Comparison of ENCODE assay signal across 9 mouse cellular contexts in genomic region chrX:52775973-52776372, GRCm38 (mm10). TPM values are rescaled to one million over a fixed set of nuclear protein-coding genes. Genes with fewer than 3 reads are reported as not detected.
DNase-seq lines count a peak whose midpoint lies in the region; TF ChIP-seq lines count a peak whose summit lies in the region.
"Had no signal": no experiment of that assay in that cellular context is flagged by ENCODE, and none has a peak within 500 bp of the region (broad histone marks: within the 10 kb centered on the region; RNA-seq: fewer than 3 reads in every experiment).

No protein-coding gene starts in this region.

- no peak overlapping the region for H3K27ac ChIP-seq in gastrocnemius, adult 2 months
- H3K27ac ChIP-seq: midbrain, embryonic 12.5 days had no signal

- intact Hi-C loops in gastrocnemius, adult 2 months (cut with DNase I) = loop anchor here (10.0 kb wide), 1 partner anchor 149 kb away; no protein-coding TSS in a partner anchor

- no peak overlapping the region for H3K4me3 ChIP-seq in gastrocnemius, adult 2 months
- H3K4me3 ChIP-seq: midbrain, embryonic 12.5 days had no signal

- peak; percentile 75 for TF ChIP-seq CTCF in gastrocnemius, adult 2 months (IDR thresholded peaks at IDR 0.05)

- no peak for DNase-seq in gastrocnemius, adult 2 months
- no peak for DNase-seq in gastrocnemius, postnatal 25 days
- DNase-seq in right cerebral cortex, adult 2 months (ENCODE audit: low spot score in 2 of 2) = peak; percentile 3 to 21
- DNase-seq in right cerebral cortex, postnatal 36 days (ENCODE audit: low spot score in 2 of 2) = no peak
- peak; percentile 4 for DNase-seq in cerebellum, adult 9-11 months
- DNase-seq in lung, postnatal 25 days (ENCODE audit: low spot score) = peak; percentile 29
- DNase-seq in thymus, postnatal 25 days = peak; percentile 60
- DNase-seq in right cerebral cortex, postnatal 25 days = no peak

RNA-seq across cellular contexts. Expression of gene Ccdc160, which starts 15.0 kb away (rescaled TPM):
- under 1 TPM; 0.14 to 0.26 TPM for total RNA-seq in gastrocnemius, adult 2 months (2021)
- not detected for total RNA-seq in gastrocnemius, postnatal 25 days (2021)

Comparison
In these comparisons a context has a peak if more than half of its experiments do, and no peak if none do; other contexts are left out.
1. DNase-seq: peak in right cerebral cortex, adult 2 months (2 of 2), cerebellum, adult 9-11 months (single experiment), lung, postnatal 25 days (single experiment) and thymus, postnatal 25 days (single experiment); none in gastrocnemius, adult 2 months (single experiment), gastrocnemius, postnatal 25 days (single experiment), right cerebral cortex, postnatal 36 days (0 of 2) and right cerebral cortex, postnatal 25 days (single experiment).